Mouse (Mus musculus) kidney, postnatal 25 days (tissue): ENCODE measurements around the gene Svip.
A peak's percentile ranks its signal among the peaks of the same experiment; 100 is the strongest.

Experiments
- DNase-seq, 2 experiments: peaks; one replicate each; pipeline ENCODE4 v3.0.0; 2021; ENCODE audit warnings: mixed read lengths in 2 of 2

The Svip gene

DNA sequence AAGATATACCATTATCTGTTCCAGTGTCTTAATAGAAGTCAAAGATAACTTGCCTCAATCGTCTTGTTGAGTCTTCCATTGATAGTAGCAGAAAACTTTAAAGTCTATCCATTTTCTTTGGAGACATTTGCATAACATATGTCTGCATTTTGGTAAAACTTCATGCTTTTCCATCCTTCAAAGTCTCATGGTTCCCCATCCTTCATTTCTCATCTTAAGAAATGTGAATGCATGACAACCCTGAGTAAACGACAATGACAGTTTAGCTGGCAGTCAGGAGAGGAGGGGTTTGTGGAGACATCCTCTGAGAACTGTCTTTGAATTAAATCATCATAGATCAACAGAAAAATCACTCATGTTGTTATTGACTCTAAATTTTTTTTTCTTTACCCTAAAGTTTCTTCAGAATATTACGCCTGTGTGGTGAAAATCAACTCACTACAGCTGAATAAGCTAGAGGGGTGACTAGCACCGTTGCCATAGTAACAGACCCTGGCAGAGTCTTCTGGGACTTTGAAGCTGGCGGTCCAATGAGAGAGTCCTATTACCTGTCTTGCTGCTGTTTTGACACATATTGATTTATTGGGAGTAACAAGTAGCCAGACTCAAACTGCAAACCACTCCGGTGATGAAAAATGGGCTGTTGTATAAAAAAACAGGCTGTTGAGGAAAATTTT is 45.0 kb downstream of the Svip start:
- no peak for DNase-seq

GRCm38 (mm10) chr7:51957766-51958165 is 48.1 kb downstream of the Svip start:
- no peak for DNase-seq

DNA sequence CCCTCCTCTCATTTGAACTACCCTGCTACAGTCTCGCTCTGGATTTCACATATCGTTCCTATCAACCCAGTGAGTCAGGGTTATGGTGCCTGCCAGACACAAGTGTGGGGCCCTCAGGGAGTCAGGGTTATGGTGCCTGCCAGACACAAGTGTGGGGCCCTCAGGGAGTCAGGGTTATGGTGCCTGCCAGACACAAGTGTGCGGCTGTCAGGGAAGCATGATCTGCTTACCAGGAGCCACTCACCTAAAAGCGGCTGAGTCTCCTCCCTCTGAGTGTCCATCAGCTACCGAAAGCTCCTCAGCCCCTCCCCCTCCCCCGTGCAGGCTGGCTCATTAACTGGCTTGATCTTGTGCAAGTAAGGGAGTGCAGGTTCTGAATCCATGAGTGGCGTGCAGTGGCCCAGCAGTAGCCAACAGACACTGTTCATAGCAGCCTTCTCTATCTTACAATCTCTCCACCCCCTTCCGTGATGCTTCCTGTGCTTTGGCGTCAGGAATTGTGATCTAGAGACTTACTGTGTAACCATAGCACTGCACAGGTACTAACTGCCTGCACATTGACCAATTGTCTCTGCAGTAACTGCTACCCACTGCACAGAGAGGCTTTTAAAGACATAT is 50.3 kb downstream of the Svip start:
- peak in 1 of 2 experiments; percentile 4 for DNase-seq
